Mouse (Mus musculus) intestine, postnatal 0 days (tissue): ENCODE results near the gene Lrrtm4. TPM values are rescaled to one million over a fixed set of nuclear protein-coding genes. Genes with fewer than 3 reads are reported as not detected.

Experiments
- ATAC-seq: fragments of 200-750 bp; cut with Nextera tagmentation; 2 replicates; pipeline ENCODE4 v1.8.0; 2017; ENCODE audit warnings: mild to moderate bottlenecking, moderate TSS enrichment, moderate library complexity
- H3K27ac ChIP-seq: fragments of 300-500 bp; sonication (generic); 2 replicates; pipeline ENCODE4 v1.5.1; 2014; ENCODE audit warnings: mild to moderate bottlenecking, low read depth, low read length, moderate library complexity
- H3K27me3 ChIP-seq: fragments of 300-500 bp; sonication (generic); replicated peaks from 2 replicates; pipeline ENCODE4 v1.6.1; 2014; ENCODE audit warnings: low read length, mixed read lengths; ENCODE audit not compliant: control insufficient read depth, insufficient read depth
- H3K36me3 ChIP-seq: fragments of 300-500 bp; sonication (generic); 2 replicates; pipeline ENCODE4 v1.6.1; 2014; ENCODE audit warnings: mild to moderate bottlenecking, moderate library complexity; ENCODE audit not compliant: control insufficient read depth, insufficient read depth
- H3K4me1 ChIP-seq: fragments of 300-500 bp; sonication (generic); replicated peaks from 2 replicates; pipeline ENCODE4 v1.6.1; 2014; ENCODE audit warnings: antibody characterized with exemption, low read length, mixed read lengths; ENCODE audit not compliant: control insufficient read depth, insufficient read depth
- H3K4me2 ChIP-seq: fragments of 300-500 bp; sonication (generic); replicated peaks from 2 replicates; pipeline ENCODE4 v1.6.1; 2014; ENCODE audit warnings: low read depth, mild to moderate bottlenecking, moderate library complexity
- H3K4me3 ChIP-seq: fragments of 300-500 bp; sonication (generic); 2 replicates; pipeline ENCODE4 v1.5.1; 2014; ENCODE audit warnings: low read depth, low read length
- H3K9ac ChIP-seq: fragments of 300-500 bp; sonication (generic); 2 replicates; pipeline ENCODE4 v1.6.1; 2014; ENCODE audit warnings: mild to moderate bottlenecking, low read depth, low read length
- H3K9me3 ChIP-seq: fragments of 300-500 bp; sonication (generic); 2 replicates; pipeline ENCODE4 v1.6.1; 2016; ENCODE audit warnings: mixed run types; ENCODE audit not compliant: control insufficient read depth
- CTCF ChIP-seq: sonication (generic); IDR thresholded peaks from 2 replicates; pipeline ENCODE4 v1.5.1; 2016; ENCODE audit warnings: low read depth, mild to moderate bottlenecking, control low read depth, antibody characterized with exemption, moderate library complexity
- WGBS: fragments of 180-500 bp; shearing (Covaris S2); extraction: QIAGEN DNeasy Blood & Tissue Kit; methylation state at CpG from one replicate; pipeline ENCODE4 v1.1.7; 2014; 5-methylcytosine and 5-hydroxymethylcytosine counted together
- polyA plus RNA-seq: library from polyadenylated mRNA; unstranded; fragments of >200 nt; fragmentation: Nextera tagmentation; extraction: Ambion mirVana; gene quantifications from 2 replicates; pipeline ENCODE4 v1.2.1, GENCODE M21; 2015

The Lrrtm4 gene
- polyA plus RNA-seq, 1 experiment from 2014 or later = 0.30 TPM

DNA sequence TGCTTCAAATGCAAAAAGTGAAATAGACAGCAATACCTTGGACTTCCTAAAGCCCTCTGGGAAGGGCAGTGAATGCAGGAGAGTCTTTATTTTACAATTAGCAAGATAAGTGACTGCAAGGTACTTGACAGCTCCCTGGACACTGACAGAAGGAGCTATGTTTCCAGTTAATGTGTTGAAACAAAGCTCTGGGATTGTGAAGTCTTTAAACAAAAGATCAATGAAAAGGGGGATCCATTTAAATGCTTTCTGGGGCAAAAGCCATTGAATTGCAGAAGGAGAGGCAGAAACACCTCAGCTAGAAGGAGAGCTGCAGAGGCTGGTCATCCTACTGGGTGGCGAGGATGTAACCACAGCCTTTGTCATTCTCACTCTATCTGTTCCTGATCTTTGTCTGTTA is 571.1 kb downstream of the Lrrtm4 start:
- ATAC-seq = no peak
- no peaks in the 10 kb centered on the region for H3K36me3 ChIP-seq
- no peak for TF ChIP-seq CTCF

GRCm38 (mm10) chr6:80619508-80619907 is 600.8 kb downstream of the Lrrtm4 start:
- Histone ChIP-seq H3K4me1 (no peaks in the 10 kb centered on the region), H3K27me3 (no peaks in the 10 kb centered on the region), H3K4me2 (no peak overlapping the region), H3K9ac (no peak overlapping the region), H3K36me3 (no peaks in the 10 kb centered on the region), H3K4me3 (no peak overlapping the region), H3K27ac (no peak overlapping the region), H3K9me3 (no peaks in the 10 kb centered on the region)
- ATAC-seq = no peak
- no peak for TF ChIP-seq CTCF
- 79% methylated on average over 2 of the region's 2 CpGs for WGBS

More for the DNA sequence above, 571.1 kb downstream of the Lrrtm4 start:
- WGBS = 48% methylated on average over 1 of the region's 1 CpGs
- Histone ChIP-seq H3K4me3 (no peak overlapping the region), H3K9ac (no peak overlapping the region), H3K4me2 (no peak overlapping the region), H3K27ac (no peak overlapping the region), H3K9me3 (no peaks in the 10 kb centered on the region), H3K27me3 (no peaks in the 10 kb centered on the region), H3K4me1 (no peaks in the 10 kb centered on the region)

DNA sequence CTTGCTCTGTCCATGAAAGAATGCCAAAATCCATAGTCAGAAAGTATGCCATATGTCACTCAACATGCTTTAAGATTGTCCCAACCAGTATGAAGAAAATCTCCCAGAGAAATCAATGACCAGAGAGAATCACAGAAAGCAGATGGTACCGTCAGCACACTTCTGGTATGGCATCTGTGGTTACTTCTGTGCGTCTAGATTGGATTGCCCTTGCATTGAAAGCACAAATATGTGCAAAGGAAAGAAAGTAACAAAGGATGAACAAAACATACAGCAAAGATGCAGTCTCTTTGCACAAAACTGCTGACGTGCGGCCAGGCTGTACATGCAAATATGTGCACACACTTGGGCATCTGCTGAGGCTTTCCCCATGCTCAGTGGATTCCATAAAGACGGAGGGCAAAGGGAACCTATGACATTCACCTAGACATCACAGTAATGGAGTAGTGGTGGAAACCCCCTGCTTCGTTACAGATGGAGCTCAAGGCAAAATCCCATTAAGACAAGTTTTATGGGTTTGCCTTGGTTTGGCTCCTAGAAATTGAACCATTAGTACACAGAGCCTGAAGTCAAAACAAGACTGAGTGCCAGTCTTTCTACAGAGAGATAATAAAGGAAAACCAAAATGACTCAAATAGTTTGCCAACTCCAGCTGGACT is 604.1 kb downstream of the Lrrtm4 start:
- no peaks in the 10 kb centered on the region for H3K4me1 ChIP-seq
- H3K4me3 ChIP-seq = no peak overlapping the region
- no peaks in the 10 kb centered on the region for H3K27me3 ChIP-seq
- WGBS = 92% methylated on average over 6 of the region's 6 CpGs
- H3K4me2 ChIP-seq = no peak overlapping the region
- no peaks in the 10 kb centered on the region for H3K9me3 ChIP-seq
- H3K27ac ChIP-seq = no peak overlapping the region
- no peak overlapping the region for H3K9ac ChIP-seq
- H3K36me3 ChIP-seq = no peaks in the 10 kb centered on the region
- no peak for ATAC-seq
- TF ChIP-seq CTCF = no peak

GRCm38 (mm10) chr6:80625509-80625908 is 606.8 kb downstream of the Lrrtm4 start:
- no peaks in the 10 kb centered on the region for H3K27me3 ChIP-seq
- H3K9me3 ChIP-seq = no peaks in the 10 kb centered on the region
- no peak overlapping the region for H3K4me2 ChIP-seq
- H3K9ac ChIP-seq = no peak overlapping the region
- no peak for TF ChIP-seq CTCF
- 85% methylated on average over 4 of the region's 4 CpGs for WGBS
- ATAC-seq = no peak
- no peak overlapping the region for H3K4me3 ChIP-seq
- H3K27ac ChIP-seq = no peak overlapping the region
- no peaks in the 10 kb centered on the region for H3K36me3 ChIP-seq
- H3K4me1 ChIP-seq = no peaks in the 10 kb centered on the region

- H3K4me2 ChIP-seq = no peak overlapping the region
- no peak for TF ChIP-seq CTCF
- no peaks in the 10 kb centered on the region for H3K36me3 ChIP-seq
- H3K27me3 ChIP-seq = no peaks in the 10 kb centered on the region
- H3K27ac ChIP-seq = no peak overlapping the region
- ATAC-seq = no peak
- no peaks in the 10 kb centered on the region for H3K4me1 ChIP-seq
- WGBS = 90% methylated on average over 5 of the region's 5 CpGs
- no peaks in the 10 kb centered on the region for H3K9me3 ChIP-seq
- no peak overlapping the region for H3K4me3 ChIP-seq
- no peak overlapping the region for H3K9ac ChIP-seq
Measured at GRCm38 (mm10) chr6:80662729-80663128, 644.1 kb downstream of the Lrrtm4 start.

- Histone ChIP-seq H3K4me1 (no peaks in the 10 kb centered on the region), H3K4me3 (no peak overlapping the region), H3K36me3 (no peaks in the 10 kb centered on the region), H3K9me3 (no peaks in the 10 kb centered on the region), H3K27me3 (no peaks in the 10 kb centered on the region), H3K4me2 (no peak overlapping the region), H3K27ac (no peak overlapping the region), H3K9ac (no peak overlapping the region)
- WGBS = 82% methylated on average over 4 of the region's 4 CpGs
- no peak for ATAC-seq
- TF ChIP-seq CTCF = no peak
Measured at GRCm38 (mm10) chr6:80664039-80664438, 645.4 kb downstream of the Lrrtm4 start.
